Mouse (Mus musculus): ENCODE measurements at regions not wholly inside any gene's neighbourhood (a gene's known extent, or its start where the extent isn't known, plus 50 kb on each side); places are given as distances from the start of the nearest gene placed in this dataset.

GRCm38 (mm10) chr17:84129204-84129603, 58.5 kb downstream of the Zfp36l2 start:
- no peak for DNase-seq

DNA sequence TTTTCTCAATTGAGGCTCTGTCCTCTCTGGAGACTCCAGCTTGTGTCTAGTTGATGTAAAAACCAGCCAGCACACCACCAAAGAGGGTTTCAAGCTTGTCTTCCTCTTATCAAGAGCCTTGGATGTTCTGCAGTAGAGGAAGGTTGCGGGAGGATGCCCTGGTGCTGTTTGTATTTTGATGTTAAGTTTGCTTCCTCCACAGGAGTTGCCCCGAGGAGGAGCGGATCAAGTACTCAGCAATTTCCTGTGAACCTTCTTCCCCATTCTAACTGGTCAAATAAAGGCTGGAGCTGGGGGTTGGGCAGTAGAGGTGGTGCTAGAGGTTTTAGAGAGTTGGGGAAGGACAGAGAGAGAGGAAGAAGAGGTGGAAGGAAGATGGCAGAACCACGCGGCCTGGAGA, 59.5 kb downstream of the Zfp36l2 start:
- no peak for DNase-seq

- DNase-seq: no peak
Observed at GRCm38 (mm10) chr17:84126168-84126567, 61.6 kb downstream of the Zfp36l2 start.

DNA sequence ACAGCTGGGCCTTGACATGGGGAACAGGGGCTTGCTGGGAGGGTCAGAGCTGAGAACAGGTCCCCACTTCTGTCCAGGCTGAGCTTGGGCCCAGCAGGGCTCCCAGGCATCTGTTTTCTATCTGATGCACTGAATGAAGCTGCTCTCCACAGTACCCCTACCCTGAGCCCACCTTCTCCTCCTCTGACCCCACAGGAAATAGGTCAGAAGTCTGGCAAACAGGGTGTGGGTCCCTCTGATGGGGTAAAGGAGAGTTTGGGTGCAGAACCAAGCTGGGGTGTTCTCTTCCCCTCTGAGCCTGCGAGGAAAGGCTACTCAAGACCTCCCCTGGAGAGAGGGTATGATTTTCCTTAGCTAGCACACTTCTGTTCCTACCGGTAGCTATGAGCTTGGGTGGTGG, 64.6 kb downstream of the Zfp36l2 start:
- no peak for DNase-seq

DNA sequence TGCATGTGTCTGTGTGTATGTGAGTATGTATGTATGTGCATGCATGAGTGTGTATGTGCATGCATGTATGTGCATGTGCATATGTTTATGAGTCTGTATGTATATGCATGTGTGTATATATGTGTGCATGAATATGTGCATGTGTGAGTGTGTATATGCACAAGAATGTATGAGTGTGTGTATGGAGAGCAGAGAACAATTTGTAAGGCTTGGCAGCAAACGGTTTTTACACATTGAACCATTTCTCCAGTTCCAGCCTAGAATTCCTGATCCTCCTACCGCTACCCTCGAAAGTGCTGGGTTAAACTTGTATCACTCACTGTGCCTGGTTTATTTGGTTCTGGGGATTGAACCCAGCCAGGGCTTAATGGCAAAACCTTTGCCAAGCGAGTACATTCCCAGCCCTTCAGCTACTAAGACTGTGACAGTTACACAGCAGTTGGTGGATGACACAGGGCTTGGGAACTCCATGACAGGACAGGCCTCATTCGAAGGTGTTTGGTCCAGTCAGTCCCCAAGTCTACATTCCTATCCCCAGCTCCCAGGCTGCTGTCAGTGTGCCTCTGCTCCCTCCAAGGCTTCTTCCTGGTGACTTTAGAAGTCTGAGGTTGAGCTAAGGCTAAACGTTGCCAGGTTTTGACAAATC, 65.1 kb downstream of the Zfp36l2 start:
- DNase-seq: no peak

DNA sequence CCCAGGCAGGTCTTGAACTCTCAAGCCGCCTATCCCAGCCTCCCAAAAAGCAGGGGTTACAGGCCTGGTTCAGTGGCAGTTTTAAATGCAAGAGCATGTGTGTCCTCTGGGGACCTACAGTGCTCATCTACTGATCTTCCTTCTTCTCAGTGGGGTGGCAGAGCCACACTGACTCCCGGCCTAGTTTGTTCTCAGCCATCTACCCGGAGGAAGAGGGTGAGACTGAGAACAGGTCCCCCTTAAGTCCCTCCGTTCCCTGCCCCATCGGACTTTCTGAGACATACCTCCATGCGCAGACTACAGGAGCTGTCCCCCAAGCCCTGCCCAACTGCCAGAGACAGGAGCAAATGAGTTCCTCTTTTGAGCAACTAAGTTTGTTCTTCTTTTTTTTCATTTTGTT, 66.5 kb downstream of the Zfp36l2 start:
- DNase-seq: no peak

DNA sequence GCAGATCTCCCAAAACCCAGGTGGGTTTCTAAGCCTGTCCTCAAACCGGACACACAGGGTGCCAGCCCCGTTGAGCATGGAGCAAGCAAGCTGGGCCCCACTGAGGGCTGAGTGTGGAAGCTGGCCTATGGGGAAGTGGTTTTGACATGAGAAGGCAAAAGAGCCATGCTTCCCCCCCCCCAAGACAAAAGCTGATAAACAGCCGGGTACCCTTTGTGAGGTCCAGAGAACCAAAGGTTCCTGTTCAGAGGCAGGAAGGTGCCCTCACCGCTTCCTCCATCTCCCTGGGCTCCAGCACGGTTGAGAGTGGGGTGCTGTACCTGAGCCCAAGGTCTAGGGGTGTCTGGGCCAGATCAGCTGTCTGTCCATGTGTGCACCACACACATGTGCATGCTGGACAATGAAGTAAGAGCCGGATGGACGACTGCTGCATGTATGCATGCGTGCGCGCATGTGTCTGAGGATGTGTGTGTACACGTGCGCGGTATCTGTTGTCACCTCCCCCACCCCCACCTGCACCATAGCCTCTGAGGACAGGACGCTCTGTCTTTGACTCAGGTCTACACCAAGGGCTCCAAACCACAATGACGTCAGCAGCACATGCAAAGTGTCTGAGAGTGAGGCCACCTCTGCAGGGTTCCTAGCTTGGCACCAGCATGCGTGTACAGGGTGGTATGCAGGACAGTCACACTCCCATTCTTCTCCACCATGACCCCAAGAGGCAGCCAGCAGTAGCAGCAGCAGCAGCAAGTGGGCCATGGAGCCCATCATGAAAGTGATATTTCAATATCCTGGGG, 68.3 kb downstream of the Zfp36l2 start:
- DNase-seq: no peak

DNA sequence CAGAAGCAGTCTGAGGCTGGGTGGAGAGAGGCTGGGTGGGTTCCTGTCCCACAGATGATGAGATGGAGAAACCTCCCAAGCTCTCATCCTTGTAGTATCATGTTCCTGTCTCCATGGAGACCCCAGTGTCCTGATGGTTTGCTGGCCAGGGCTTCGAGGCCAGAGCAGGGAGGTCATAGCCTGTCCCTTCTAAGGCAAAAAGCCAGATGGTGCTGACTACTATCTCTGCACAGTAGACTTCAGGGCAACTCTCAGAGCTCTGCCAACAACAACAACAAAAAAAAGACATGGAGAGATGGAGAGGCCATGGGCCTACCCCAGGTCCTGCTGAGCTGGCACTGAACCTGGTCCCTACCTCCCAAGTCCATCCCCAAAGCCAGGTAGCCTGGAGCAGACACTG, 69.0 kb downstream of the Zfp36l2 start:
- no peak for DNase-seq

DNA sequence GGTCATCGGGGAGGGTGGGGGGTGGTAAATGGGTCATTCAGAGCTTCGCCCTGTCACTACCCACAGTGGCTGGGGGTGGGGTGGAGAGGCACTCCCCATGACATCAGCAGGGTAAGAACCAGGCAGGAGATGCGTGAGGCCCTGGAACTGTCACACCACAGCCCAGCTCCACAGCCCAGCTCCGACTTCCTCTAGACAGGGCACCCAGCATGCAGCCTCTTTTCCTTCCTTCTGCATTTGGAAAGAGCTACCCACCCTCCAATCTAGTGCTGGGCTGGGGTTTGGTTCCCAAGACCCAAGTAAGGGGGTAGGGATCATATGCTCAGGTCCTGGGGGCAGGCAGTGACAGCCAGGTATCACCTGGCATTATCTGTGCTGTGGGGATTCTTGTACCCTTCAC, 69.5 kb downstream of the Zfp36l2 start:
- no peak for DNase-seq

GRCm38 (mm10) chr17:84117756-84118155, 70.0 kb downstream of the Zfp36l2 start:
- DNase-seq: no peak

DNA sequence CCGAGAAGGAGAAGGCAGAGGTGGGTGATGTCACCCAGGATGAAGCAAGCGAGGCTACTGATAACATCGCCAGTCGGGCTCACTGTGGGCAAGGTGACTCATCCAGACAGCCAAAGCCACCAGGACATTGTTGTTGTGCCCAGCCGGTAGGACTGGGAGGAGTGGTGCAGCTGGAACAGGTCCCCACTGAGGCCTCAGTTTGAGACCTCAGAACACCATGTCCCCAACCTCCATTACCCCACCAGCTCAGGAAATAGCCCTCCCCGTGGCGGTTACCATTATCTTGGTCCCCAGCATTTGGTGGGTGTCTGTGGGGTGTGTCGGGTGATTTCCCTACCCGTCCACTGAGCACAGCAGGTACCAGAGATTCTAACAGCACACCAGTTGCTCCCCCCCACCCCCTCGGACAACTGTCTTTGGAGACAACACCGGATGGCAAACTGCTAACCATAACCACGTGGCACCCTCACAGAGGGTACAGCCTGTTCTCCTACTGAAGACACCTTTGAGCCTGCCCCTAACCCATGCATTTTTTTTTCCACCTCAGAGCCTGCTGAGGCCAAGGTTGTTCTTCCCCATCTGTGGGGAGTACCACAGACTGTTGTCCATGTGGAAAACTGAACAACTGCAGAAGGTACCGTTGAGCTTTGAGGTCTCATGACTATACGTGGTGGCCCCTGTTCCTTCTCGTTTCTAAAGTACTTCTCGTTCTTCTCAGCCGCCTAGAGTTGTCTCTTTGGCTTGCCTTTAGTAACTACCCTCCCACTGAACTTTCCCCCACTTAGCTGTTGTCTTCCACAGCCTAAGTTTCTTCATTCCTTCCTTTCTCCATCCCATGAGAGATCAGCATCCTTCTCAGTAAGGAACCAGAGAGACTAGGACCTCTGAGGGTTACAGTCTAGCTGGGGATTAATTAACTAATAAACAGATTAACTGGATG, 71.1 kb downstream of the Zfp36l2 start:
- no peak for DNase-seq

DNA sequence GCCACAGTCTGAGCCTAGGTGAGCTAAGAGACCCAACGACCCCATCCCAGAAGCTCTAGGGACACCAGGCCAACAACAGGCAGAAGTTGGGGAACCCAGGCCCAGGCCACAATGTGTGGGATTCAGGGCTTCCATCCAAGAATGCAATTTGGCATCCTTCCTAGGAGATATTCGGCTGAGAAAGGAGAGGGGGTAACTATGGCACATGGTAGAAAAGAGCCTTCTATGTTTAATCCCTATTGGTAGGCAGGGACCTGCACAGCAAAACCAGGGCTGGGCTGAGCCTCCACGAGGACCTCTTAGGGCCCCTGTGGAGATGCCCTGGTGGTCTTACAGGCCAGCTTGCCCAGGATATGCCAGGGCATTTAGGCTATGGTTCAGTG, 71.8 kb downstream of the Zfp36l2 start:
- DNase-seq: no peak

GRCm38 (mm10) chr17:84115133-84115532, 72.6 kb downstream of the Zfp36l2 start:
- no peak for DNase-seq

GRCm38 (mm10) chr17:84114279-84114994, 73.3 kb downstream of the Zfp36l2 start:
- no peak for DNase-seq

GRCm38 (mm10) chr17:84113608-84114278, 74.0 kb downstream of the Zfp36l2 start:
- DNase-seq: peak; percentile 68 to 83

GRCm38 (mm10) chr17:84112411-84113031, 75.2 kb downstream of the Zfp36l2 start:
- no peak for DNase-seq

- no peak for DNase-seq
Observed at GRCm38 (mm10) chr17:84111787-84112370, 75.9 kb downstream of the Zfp36l2 start.

DNA sequence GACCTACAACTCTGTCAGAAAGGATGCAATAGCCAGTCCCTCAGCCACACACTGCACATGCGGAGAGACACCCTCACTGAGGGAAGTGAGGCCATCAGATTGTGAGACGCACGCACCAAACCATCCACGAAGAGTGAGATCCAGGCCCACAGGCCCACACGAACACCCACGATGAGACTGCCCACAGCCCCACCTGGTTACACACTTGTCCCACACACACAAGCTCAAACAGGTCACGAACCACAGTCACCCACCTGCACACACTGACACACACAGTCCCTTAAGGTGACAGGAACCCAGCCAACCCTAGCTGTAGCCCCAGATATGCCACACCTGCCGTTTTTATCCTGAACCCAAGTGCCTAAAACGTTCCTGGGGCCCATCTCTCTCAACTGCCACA, 76.8 kb downstream of the Zfp36l2 start:
- no peak for DNase-seq

DNA sequence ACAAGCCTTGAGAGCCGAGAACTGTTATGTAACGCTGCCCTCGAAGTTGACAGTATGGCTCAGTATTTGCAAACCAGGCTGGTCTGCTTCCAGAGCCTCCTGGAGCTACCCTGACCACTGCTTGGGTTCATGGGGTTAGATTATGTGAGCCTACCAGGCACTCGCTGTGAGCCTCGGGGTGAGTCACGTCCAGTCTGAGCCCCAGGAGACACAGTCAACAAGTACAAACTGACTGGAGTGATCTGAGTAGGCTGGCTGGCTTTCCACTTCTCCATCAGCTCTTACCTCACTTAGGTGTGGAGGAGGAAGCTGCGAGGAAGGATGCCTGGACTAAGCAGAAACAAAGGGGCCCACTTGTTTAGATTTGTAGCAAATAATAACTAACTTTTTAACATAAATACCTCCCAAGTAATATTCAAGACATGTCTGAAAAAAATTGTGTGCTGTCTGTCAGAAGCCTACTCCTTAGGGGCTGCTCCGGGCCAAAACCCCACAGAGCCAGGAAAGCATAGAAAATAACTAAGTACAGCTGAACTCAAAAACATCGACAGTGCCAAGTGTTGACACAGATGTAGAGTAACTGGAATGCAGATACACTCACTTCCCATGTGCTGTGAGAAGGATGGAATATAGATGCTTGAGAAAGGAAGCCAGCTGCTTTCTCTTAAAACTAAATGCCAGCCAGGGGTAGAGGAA, 77.6 kb downstream of the Zfp36l2 start:
- DNase-seq: no peak

DNA sequence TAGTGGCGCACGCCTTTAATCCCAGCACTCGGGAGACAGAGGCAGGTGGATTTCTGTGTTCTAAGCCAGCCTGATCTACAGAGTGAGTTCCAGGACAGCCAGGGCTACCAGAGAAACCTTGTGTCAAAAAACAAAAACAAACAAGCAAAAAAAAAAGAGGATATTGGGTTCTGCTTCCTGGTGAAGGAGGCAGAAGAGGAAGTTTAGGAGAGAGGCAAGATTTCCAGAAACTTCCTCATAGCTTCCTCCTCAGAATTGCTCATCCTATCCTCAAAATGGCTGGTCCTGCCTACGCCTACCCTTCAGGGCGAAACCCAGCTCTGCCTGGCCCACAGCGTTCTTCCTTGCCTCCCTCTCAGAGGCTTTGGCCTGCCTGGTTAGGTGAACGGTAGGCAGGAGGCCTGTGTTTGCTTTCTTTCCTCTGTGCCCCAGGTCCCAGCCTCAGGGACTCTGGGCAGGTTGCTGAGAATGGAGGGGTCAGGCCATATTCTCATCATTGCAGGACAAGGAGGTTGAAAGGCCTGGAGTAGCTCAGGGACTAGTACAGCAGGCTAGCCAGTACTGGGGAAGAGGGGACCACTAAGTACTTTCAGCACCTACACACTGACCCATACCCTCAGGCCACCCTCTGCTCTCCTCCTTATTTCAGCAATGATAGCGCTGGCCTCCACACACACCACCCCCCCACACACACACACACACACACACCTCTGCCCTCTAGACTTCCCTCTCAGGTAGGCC, 79.6 kb downstream of the Zfp36l2 start:
- DNase-seq: no peak

Measured in cerebellum, postnatal 25 days (tissue).